Mouse (Mus musculus) liver, adult 2 months (tissue): ENCODE measurements around the gene Grm7.

Source experiments
- CTCF ChIP-seq: fragments of 200-500 bp; IDR thresholded peaks from 2 replicates; pipeline ENCODE4 v1.5.1; 2011; ENCODE audit warnings: low read depth, low read length, control low read depth
- POLR2A ChIP-seq: fragments of 200-500 bp; IDR thresholded peaks from 2 replicates; pipeline ENCODE4 v1.6.1; 2011; ENCODE audit warnings: low read length, control low read depth; ENCODE audit not compliant: insufficient read depth; ENCODE audit errors: extremely low read depth

DNA sequence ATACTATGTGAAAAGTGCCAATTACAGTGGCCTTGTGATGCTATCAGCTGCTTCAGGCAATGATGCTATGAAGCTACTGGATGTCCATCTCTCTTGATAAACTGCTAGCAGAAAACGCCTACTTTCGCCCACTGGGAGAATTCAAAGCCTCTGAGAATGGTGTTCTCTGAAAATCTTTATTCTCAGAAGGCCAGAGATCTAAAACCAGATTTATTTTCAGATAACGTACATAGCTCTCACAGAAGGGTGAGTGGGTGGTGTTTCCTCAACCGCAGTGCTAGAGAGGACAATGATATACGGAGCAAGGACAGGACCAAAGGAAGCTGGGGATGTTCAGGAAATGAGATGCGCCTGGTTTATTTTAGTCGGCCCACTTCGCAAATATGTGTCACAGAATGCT lies 763.4 kb downstream of the Grm7 start:
- TF ChIP-seq CTCF (no peak), POLR2A (no peak)
